Mouse (Mus musculus): ENCODE data around the gene Klhl35. TPM values are rescaled to one million over a fixed set of nuclear protein-coding genes. Genes with fewer than 3 reads are reported as not detected.
"Not testable (repeated sequence)": the region's sequence is repeated elsewhere in the genome, so short reads cannot be mapped to it uniquely, and the experiment has no call there.

Gene Klhl35
- polyA plus RNA-seq, 1 experiment from 2014 or later: 3.8 TPM

DNA sequence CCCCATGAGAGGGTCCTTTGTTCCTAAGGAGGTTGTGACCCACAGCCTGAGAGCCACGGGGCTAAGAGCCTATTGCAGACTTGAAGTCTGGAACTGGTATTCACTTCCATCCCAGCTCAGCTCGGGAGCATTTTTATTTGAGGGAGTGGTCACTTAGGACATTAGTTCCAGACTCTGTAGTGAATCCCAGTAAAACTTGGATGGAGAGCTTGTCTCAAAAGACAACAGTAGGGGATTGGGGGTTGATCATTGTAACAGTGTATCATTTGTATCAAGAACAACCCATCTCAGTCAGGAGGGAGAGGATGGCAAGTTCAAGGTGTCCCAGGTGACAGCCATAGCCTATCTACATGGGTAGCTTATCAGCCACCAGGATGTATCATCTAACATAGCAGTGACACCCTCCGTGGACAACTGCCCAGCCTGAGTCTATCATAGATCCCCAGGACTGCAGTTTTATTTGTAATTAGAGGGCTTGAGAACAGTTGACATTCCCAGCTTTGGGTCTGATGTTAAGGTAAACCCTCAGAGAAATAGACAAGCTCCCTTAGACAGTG lies 10.8 kb downstream of the Klhl35 start:
- Histone ChIP-seq H3K4me2 (replicated peaks) (no peak overlapping the region), H3K4me3 (no peak overlapping the region), H3K9ac (replicated peaks) (no peak overlapping the region), H3K9me3 (no peaks in the 10 kb centered on the region), H3K27ac (replicated peaks) (no peak overlapping the region), H3K27me3 (no peaks in the 10 kb centered on the region), H3K36me3 (peaks cover 68% of the 10 kb centered on the region), H3K4me1 (peaks cover 32% of the 10 kb centered on the region)
- no peak for ATAC-seq (replicated peaks)
- 57% methylated on average over 3 of the region's 3 CpGs for WGBS

DNA sequence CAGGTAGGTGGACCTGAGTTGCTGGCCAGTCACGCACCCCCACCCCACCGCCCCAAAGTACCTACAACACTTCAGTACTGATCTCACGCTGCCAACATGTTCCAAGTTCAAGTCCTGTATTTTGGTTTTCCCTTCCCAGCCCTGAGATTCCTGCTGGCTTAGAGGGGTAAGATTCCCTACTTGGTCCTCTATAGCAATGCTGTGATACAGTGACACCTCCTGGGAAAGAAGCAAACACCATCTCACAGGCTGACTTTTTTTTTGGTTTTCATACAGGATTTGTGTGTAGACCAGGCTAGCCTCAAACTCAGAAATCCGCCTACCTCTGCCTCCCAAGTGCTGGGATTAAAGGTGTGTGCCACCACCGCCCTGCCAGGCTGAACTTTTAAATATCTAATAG lies 11.4 kb downstream of the Klhl35 start:
- no peak for ATAC-seq (replicated peaks)
- Histone ChIP-seq H3K9me3 (no peaks in the 10 kb centered on the region), H3K9ac (replicated peaks) (no peak overlapping the region), H3K27me3 (no peaks in the 10 kb centered on the region), H3K36me3 (peaks cover 74% of the 10 kb centered on the region), H3K4me3 (no peak overlapping the region), H3K27ac (replicated peaks) (no peak overlapping the region), H3K4me1 (peaks cover 38% of the 10 kb centered on the region), H3K4me2 (replicated peaks) (no peak overlapping the region)
- WGBS: 85% methylated on average over 5 of the region's 5 CpGs

DNA sequence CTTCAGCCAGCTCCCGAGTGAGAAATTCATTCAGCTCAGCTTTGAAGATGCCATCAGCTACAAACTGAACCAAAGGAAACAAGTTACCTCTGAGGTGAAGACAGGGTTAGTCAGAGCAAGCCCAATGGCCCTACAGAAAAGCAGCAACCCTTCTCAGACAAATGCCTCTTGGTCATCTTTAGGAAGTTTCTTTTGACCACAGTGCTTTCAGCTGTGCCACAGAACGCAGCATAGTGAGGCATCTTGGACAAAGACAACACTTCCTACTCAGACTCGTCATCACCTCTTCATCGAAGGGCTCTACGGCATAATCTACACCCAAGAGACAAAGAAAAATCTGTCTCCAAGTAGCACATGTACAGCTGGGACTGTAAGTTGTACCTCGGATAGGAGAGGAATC lies 16.8 kb downstream of the Klhl35 start:
- no peaks in the 10 kb centered on the region for H3K9me3 ChIP-seq
- H3K4me1 ChIP-seq: peaks cover 41% of the 10 kb centered on the region
- peak overlapping the region; percentile 82 for H3K4me2 ChIP-seq (replicated peaks)
- H3K36me3 ChIP-seq: peaks cover 47% of the 10 kb centered on the region
- no peak for ATAC-seq (replicated peaks)
- H3K4me3 ChIP-seq: peak overlapping the region; percentile 58
- peak overlapping the region; percentile 81 for H3K27ac ChIP-seq (replicated peaks)
- H3K9ac ChIP-seq (replicated peaks): peak overlapping the region; percentile 62
- 6% methylated on average over 6 of the region's 6 CpGs for WGBS
- peaks cover 4% of the 10 kb centered on the region; the same call in 1 of the 2 replicates for H3K27me3 ChIP-seq

DNA sequence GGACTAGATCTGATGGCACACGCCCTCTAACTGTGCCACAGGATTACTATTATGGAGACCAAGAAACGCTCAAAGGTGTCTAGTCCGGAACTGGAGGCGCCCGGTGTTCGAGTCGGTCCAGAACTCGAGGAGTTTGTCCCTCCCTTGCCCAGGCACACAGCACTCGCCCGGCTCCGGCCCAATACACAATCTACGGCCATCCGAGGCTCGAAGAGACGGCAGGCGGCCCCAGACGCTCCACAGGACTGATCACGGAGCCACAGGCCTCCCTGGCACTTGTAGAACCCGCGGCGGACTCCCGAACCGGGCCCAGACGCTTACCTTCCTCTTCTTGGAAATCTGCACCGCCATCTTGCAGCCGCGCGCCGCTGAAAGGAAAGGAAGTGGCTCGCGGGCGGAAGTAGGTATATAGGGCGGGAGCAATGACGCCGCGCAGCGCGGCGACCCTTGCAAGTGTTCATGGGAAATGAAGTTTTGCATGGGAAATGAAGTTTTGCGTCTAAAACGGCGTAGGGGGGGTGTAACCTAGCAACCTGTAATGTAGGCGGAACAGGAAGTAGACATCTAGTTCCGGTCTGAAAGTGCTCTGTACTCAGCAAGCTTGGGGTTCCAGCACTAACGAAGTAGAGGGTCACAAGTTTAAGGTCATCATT lies 17.6 kb downstream of the Klhl35 start, which contains the start of gene Rps3:
TSS of gene Rps3 (minus strand) at position 468 of the 653 bp plus-strand sequence.
- Histone ChIP-seq H3K4me1 (peaks cover 41% of the 10 kb centered on the region), H3K27me3 (peaks cover 4% of the 10 kb centered on the region; the same call in 1 of the 2 replicates), H3K4me3 (peak within 1 kb of the TSS; percentile 58), H3K4me2 (replicated peaks) (peak within 1 kb of the TSS; percentile 82), H3K9me3 (no peaks in the 10 kb centered on the region), H3K27ac (replicated peaks) (peak within 1 kb of the TSS; percentile 81), H3K36me3 (peaks cover 40% of the 10 kb centered on the region), H3K9ac (replicated peaks) (peak within 1 kb of the TSS; percentile 62)
- ATAC-seq (replicated peaks): peak; percentile 96
- WGBS: under 1% methylated on average over 45 of the region's 45 CpGs

DNA sequence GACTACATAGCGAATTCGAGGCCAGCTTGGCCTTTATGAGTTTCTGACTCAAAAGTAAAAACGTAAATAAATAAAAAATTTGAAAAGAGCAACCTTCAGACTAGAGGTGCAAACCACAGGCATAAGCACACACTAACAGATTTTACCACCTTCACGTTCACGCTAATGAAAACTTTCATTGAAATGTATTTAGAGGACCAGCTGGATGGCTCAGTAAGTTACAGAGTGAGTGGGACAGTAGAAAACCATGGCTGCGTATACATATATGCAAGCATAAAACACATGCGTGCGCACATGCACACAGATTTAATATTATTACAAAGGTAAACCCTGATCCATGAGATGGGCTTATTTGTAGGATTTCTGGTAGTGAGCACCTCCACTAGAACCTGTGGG lies 18.1 kb downstream of the Klhl35 start:
- Histone ChIP-seq H3K27ac (replicated peaks) (no peak overlapping the region; the same call in 1 of the 2 replicates), H3K4me2 (replicated peaks) (peak overlapping the region; percentile 46), H3K4me3 (peak overlapping the region; percentile 58), H3K36me3 (peaks cover 35% of the 10 kb centered on the region), H3K4me1 (peaks cover 37% of the 10 kb centered on the region), H3K27me3 (peaks cover 4% of the 10 kb centered on the region; the same call in 1 of the 2 replicates), H3K9ac (replicated peaks) (no peak overlapping the region), H3K9me3 (no peaks in the 10 kb centered on the region)
- peak; percentile 47 for ATAC-seq (replicated peaks)
- 47% methylated on average over 8 of the region's 8 CpGs for WGBS

DNA sequence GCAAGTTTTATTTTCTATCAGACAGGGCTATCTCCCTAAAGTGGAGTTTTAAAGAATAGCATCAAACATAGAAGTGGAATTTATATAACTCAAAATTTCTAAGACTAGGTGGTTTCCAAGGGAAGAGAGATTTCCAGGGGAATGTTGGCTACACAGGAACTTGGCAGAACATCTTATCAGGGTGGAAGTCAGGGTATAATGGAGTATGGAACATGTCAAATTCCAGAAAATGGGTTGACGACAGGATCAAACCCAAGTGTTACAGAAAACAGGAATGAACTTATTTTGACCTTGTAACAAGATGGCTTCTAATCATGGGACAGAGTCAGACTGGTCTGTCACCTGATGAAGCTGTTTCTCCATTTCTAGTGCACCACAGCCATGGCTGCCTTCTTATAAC lies 18.9 kb downstream of the Klhl35 start:
- Histone ChIP-seq H3K36me3 (peaks cover 27% of the 10 kb centered on the region), H3K9me3 (no peaks in the 10 kb centered on the region), H3K27ac (replicated peaks) (no peak overlapping the region), H3K4me3 (no peak overlapping the region), H3K4me2 (replicated peaks) (no peak overlapping the region), H3K9ac (replicated peaks) (no peak overlapping the region), H3K27me3 (peaks cover 4% of the 10 kb centered on the region; the same call in 1 of the 2 replicates), H3K4me1 (peaks cover 34% of the 10 kb centered on the region)
- 94% methylated on average over 1 of the region's 1 CpGs for WGBS
- ATAC-seq (replicated peaks): no peak

DNA sequence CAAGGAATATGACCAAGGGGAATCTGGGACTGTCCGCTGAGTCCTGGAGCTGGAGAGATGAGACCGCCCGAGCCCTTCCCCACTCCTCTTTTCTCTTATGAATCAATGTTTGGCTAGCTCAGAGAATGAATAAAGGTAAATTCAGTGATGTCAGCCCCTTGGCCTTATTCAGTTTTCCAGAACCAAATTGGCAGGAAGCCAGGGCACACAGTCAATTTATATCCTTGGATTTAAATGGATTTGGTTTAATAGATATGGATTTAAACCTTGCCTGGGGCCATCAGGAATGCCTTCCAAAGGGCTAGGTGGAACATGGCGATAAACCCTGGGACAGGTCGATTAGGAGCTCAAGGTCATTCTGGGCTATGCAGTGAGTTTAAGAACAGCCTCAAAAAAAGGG lies 23.9 kb downstream of the Klhl35 start:
- H3K27me3 ChIP-seq: peaks cover 4% of the 10 kb centered on the region; the same call in 1 of the 2 replicates
- WGBS: 63% methylated on average over 5 of the region's 5 CpGs
- H3K36me3 ChIP-seq: no peaks in the 10 kb centered on the region
- no peak overlapping the region for H3K27ac ChIP-seq (replicated peaks)
- no peak for ATAC-seq (replicated peaks)
- H3K4me3 ChIP-seq: no peak overlapping the region
- no peaks in the 10 kb centered on the region for H3K4me1 ChIP-seq
- no peak overlapping the region for H3K9ac ChIP-seq (replicated peaks)
- H3K4me2 ChIP-seq (replicated peaks): no peak overlapping the region
- H3K9me3 ChIP-seq: 0 out of 2 replicates have a peak, but pooled peaks cover 2% of the 10 kb centered on the region

DNA sequence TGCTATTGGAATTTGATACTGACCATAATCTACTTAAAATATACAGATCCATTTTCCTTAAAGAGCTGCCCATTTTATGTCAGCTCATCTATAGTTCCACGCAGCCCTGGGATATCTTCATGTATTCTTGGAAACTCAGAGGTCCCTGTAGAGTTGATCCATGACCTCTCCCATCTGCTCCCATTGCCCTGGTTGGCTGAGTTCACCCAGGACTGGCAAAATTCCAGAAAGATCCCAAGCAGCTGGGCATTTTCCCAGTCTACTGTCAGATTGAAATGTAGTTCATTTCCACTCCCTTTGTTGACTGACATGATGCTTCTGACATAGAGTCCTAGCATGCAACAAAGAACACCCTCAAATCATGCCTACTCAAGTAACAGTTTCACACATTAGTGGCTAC lies 33.3 kb downstream of the Klhl35 start:
- Histone ChIP-seq H3K36me3 (no peaks in the 10 kb centered on the region), H3K4me1 (no peaks in the 10 kb centered on the region), H3K9me3 (no peaks in the 10 kb centered on the region), H3K4me2 (replicated peaks) (no peak overlapping the region), H3K9ac (replicated peaks) (no peak overlapping the region), H3K4me3 (no peak overlapping the region), H3K27ac (replicated peaks) (no peak overlapping the region), H3K27me3 (no peaks in the 10 kb centered on the region)
- WGBS: 57% methylated on average over 1 of the region's 1 CpGs
- ATAC-seq (replicated peaks): no peak

DNA sequence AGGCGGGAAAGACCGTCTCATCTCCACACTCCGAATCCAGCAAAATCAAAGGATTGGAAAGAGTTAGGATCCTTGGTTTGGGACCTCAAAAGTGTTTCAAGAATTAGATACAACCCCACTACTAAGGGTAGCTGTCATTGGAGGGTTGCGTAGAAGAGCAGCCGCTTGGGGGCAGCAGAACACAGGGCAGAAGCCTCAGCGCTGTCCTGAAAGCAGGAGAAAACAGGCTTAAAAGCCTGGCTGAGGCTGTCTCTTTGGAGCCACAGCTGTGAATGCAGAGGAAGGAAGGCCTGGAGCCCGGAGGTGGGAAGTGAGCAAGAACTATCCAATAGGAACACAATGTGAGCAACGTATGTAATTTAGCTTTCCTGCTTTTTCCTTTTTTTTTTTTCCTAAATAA lies 34.4 kb downstream of the Klhl35 start:
- H3K27me3 ChIP-seq: no peaks in the 10 kb centered on the region
- H3K36me3 ChIP-seq: no peaks in the 10 kb centered on the region
- H3K4me2 ChIP-seq (replicated peaks): no peak overlapping the region
- no peaks in the 10 kb centered on the region for H3K9me3 ChIP-seq
- WGBS: 4% methylated on average over 8 of the region's 8 CpGs
- no peak overlapping the region for H3K9ac ChIP-seq (replicated peaks)
- peak; percentile 84 for ATAC-seq (replicated peaks)
- no peak overlapping the region for H3K4me3 ChIP-seq
- no peak overlapping the region for H3K27ac ChIP-seq (replicated peaks)
- no peaks in the 10 kb centered on the region for H3K4me1 ChIP-seq

DNA sequence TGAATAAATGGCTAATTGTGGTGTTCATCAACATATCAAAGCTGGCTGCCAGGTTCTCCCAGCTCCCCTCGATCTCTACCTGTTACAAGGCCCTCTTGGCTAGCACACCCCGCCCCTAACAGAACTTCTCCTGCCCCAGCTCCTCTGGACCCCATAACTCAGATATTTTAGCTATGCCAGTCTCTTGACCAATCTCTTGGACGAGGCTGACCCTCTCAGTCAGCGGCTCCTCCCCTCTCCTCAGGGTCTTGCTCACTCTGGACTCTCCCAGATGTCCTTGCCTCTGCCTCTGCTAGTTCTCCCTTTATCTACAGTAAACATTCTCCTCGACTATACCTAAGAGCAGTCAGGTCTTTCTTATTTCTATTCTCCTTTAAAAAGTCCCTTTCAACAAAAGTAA lies 34.9 kb downstream of the Klhl35 start:
- Histone ChIP-seq H3K27me3 (no peaks in the 10 kb centered on the region), H3K9me3 (no peaks in the 10 kb centered on the region), H3K4me1 (no peaks in the 10 kb centered on the region), H3K27ac (replicated peaks) (no peak overlapping the region), H3K4me2 (replicated peaks) (no peak overlapping the region), H3K9ac (replicated peaks) (no peak overlapping the region), H3K4me3 (no peak overlapping the region), H3K36me3 (no peaks in the 10 kb centered on the region)
- WGBS: 36% methylated on average over 5 of the region's 5 CpGs
- ATAC-seq (replicated peaks): no peak

DNA sequence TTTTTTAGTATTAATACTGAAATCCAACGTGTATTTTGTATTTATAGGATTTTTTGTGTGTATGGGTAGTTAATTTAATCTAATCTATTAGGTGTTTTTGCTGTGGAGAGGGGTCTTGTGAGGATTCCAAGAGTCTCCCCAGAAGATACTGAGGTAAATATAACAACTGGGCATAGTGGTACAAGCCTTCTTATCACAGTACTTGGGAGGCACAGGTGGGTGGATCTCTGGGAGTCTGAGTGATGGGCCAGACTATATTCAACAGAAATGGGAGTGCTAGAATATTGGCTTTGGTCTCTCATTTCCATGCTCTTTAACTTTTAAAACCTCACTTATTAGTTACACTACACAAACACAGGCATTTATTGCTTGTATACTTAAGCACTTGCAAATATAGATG lies 35.3 kb downstream of the Klhl35 start:
- Histone ChIP-seq H3K4me2 (replicated peaks) (no peak overlapping the region), H3K27me3 (no peaks in the 10 kb centered on the region), H3K27ac (replicated peaks) (no peak overlapping the region), H3K9me3 (no peaks in the 10 kb centered on the region), H3K4me3 (no peak overlapping the region), H3K36me3 (no peaks in the 10 kb centered on the region), H3K4me1 (no peaks in the 10 kb centered on the region), H3K9ac (replicated peaks) (no peak overlapping the region)
- 51% methylated on average over 1 of the region's 1 CpGs for WGBS
- ATAC-seq (replicated peaks): no peak

DNA sequence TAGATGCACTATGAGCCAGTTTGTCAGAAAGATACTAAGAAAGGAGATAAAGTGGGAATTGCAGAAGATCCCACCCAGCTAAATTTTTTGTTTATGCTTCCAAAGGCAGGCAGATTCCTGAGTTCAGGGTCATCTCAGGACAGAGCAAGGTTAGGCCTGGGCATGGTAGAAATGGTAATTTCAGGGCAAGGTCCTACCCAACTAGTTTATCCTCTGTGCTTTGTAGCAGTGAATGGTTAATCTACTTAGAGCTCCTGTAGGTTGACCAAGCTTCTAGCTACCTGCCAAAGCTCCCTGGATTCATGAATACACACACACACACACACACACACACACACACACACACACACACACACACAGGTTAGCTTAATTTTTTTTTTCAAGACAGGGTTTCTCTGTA lies 38.8 kb downstream of the Klhl35 start:
- no peaks in the 10 kb centered on the region for H3K27me3 ChIP-seq
- no peaks in the 10 kb centered on the region for H3K9me3 ChIP-seq
- no peak for ATAC-seq (replicated peaks)
- H3K27ac ChIP-seq (replicated peaks): no peak overlapping the region
- H3K4me2 ChIP-seq (replicated peaks): no peak overlapping the region
- H3K4me1 ChIP-seq: no peaks in the 10 kb centered on the region
- H3K36me3 ChIP-seq: no peaks in the 10 kb centered on the region
- H3K9ac ChIP-seq (replicated peaks): no peak overlapping the region
- H3K4me3 ChIP-seq: no peak overlapping the region

DNA sequence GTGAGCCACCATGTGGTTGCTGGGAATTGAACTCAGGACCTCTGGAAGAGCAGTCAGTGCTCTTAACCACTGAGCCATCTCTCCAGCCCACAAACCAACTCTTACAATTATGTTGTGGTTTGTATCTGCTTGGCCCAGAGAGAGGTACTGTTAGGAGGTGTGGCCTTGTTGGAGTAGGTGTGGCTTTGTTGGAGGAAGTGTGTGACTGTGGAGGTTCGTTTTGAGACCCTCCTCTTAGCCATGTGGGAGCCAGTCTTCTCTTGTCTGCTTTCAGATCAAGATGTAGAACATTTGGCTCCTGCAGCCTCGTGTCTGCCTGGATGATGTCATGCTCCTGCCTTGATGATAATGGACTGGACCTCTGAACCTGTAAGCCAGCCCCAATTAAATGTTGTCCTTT lies 42.4 kb downstream of the Klhl35 start:
- H3K27me3 ChIP-seq; H3K36me3 ChIP-seq; H3K4me1 ChIP-seq; H3K9ac ChIP-seq (replicated peaks); H3K4me3 ChIP-seq; H3K4me2 ChIP-seq (replicated peaks); ATAC-seq (replicated peaks); H3K27ac ChIP-seq (replicated peaks); H3K9me3 ChIP-seq: not testable (repeated sequence)
- 22% methylated on average over 2 of the region's 2 CpGs for WGBS
